Mouse (Mus musculus): Measurements from ENCODE around the gene Kcnip4.

Gene Kcnip4

DNA sequence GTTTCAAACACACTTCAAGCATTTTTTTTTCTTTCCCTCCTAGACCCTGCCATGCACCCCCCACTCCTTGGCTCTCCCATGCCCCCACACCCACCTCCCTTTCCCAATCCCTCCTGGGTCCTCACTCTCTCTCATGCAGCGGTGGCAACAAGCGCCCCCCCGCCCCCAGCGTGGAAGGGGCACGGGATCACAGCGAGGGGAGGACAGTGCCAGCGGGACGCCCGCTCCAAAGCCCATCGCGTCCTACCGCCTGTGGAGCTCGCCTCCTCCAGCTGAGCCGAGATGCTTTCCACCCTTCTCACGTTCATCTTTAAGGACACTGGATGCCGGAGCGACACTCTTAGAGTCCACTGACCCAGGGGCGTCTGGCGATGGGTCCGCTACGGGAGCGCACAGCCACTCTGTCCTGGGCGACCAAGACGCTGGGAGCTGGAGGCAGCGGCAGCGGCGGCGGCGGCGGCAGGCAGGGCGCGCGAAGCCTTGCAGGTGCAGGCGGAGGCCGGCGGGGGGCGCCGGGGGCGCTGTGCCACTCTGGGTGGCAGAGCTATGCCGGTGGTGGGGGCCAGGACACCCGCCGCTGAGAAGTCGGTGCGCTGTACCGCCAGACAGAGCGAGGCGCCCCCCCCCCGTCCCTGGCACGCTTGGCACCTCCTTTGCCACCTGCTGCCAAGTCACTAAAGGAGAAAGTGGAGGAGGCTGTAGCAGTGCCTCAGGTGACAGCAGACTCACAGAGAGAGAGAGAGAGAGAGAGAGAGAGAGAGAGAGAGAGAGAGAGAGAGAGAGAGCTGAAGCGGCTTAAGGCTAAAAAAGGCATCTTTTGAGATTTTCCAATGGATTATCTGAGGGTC lies at the start of gene Kcnip4:
Gene Kcnip4, minus strand, starts transcription at position 514 of the 848 bp plus-strand sequence.
- DNase-seq (ENCODE audit: inconsistent age in 2 of 2, low spot score in 1 of 2), result peak; percentile 29 to 73

GRCm38 (mm10) chr5:49571876-49572275 lies 47.2 kb upstream of the Kcnip4 start:
- DNase-seq (ENCODE audit: inconsistent age in 2 of 2, low spot score in 1 of 2), result no peak

DNA sequence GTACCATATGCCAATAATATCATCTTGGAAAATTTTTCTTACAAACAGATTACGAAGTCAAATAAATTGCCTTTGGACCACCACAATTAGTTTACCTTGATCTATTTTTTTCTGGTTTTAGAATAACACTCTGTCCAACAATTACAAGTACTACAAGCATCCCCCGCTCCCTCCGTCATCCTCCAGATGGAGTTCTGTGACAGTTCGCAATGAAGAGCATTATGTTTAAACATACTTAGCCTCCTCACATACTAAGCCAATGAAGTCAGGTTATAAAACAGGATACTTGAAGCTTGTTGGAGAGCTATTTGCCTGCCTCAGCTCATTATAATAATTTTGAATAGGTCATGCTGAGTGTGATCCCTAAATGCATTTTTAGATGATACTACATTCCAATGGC lies 39.0 kb upstream of the Kcnip4 start:
- no peak for DNase-seq (ENCODE audit: inconsistent age in 2 of 2, low spot score in 1 of 2)

GRCm38 (mm10) chr5:49557436-49557835 lies 32.7 kb upstream of the Kcnip4 start:
- no peak for DNase-seq (ENCODE audit: inconsistent age in 2 of 2, low spot score in 1 of 2)

DNA sequence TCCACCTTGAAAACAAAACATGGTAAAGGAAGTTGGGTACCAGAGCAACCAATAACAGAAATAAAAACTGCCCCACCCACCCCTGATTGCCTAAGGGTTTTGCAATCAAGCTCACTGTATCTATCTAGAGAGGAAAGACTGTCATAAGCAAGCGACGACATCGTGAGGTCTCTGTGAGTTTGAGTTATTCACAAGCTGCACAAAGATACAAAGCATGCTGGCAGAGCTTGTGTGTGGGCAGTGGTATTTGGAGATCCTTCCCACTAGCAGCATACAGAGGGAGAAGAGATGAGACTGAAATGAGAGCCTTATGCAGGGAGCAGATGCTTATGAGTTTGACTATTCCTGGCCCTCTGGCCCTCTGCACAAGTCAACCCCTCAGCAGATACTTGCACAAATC lies 23.2 kb upstream of the Kcnip4 start:
- no peak for DNase-seq (ENCODE audit: inconsistent age in 2 of 2, low spot score in 1 of 2)

DNA sequence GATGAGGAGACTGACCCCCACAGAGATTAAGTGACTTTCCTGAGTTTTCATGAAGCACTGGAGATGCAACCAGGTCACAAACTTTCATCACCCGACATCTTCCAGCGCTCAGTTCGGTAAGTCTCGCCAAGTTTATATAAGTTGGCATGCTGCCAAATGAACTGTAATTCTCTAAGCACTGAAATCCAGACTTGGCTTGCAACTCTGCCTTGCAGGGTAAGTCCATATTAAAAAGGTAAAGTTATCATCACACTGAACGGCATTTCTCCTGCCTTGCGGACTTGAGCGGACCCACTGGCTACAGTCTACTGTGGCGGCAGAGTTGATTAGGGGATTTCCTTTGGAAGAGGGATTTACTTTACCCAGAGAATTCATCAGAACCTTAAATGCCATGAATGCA lies 4.7 kb upstream of the Kcnip4 start:
- DNase-seq (ENCODE audit: inconsistent age in 2 of 2, low spot score in 1 of 2), result peak in 1 of 2 experiments; percentile 41

- peak in 1 of 2 experiments; percentile 69 for DNase-seq (ENCODE audit: inconsistent age in 2 of 2, low spot score in 1 of 2)
Observed at GRCm38 (mm10) chr5:49525242-49525612, 520 bp upstream of the Kcnip4 start.

DNA sequence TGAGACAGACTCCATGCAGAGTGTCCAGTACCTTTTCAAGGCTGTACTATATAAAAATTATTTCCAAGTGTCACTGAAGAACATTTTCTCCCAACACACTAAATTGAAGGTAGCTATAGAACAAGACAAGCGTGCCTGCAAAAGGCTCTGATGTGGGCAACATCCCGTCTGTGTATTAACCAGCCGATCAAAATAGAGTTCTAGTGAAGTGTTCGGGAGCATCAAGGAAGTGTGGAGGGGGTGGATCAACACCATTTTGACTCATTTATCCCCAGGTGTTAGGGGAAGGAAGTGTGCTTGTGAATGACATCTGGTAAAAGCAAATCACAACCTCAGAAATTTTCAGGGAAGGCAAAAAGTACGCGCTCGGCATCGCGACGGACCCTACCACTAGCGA lies 712 bp downstream of the Kcnip4 start:
- DNase-seq (ENCODE audit: inconsistent age in 2 of 2, low spot score in 1 of 2), result no peak

DNA sequence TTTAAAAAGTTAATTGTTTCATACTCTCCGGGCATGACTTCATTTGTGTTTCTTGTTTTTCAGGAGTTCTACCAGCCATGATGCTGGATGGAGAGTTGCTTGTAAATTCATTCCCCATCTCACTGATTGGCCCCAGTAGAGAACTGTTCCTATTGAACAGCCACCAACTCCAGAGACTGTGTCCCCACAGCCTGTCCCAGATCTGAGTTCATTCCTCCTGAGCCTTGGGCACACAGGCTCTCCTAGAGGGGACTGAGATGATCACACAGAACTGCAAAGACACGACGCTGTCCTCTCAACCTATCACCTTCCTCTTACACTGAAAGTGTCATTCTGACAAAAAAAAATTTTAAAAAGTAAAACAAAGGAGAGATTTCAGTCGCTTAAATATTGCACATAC lies 1.7 kb downstream of the Kcnip4 start:
- no peak for DNase-seq (ENCODE audit: inconsistent age in 2 of 2, low spot score in 1 of 2)

DNA sequence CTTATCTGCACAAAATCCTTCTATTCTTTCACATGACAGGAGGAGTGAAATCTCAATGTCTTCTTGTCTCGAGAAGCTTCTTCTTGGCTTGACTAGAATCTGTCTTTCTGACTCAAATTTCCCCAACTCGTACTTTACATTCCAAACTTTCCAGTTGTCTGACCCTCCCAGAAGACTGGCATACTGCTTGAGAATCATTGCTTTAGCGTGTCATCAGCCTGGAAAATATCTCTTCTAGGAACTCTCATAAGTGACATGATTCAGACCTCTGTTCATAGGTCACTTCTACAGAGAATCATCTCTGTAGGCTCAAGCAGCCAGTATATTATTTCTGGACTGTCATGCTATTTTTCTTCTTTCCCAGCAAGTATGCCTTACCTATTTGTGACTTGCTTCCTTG lies 26.0 kb downstream of the Kcnip4 start:
- no peak for DNase-seq (ENCODE audit: inconsistent age in 2 of 2, low spot score in 1 of 2)

GRCm38 (mm10) chr5:49487270-49487669 lies 37.4 kb downstream of the Kcnip4 start:
- DNase-seq (ENCODE audit: inconsistent age in 2 of 2, low spot score in 1 of 2), result no peak

- DNase-seq (ENCODE audit: inconsistent age in 2 of 2, low spot score in 1 of 2), result no peak
Observed at GRCm38 (mm10) chr5:49470738-49471137, 54.0 kb downstream of the Kcnip4 start.

DNA sequence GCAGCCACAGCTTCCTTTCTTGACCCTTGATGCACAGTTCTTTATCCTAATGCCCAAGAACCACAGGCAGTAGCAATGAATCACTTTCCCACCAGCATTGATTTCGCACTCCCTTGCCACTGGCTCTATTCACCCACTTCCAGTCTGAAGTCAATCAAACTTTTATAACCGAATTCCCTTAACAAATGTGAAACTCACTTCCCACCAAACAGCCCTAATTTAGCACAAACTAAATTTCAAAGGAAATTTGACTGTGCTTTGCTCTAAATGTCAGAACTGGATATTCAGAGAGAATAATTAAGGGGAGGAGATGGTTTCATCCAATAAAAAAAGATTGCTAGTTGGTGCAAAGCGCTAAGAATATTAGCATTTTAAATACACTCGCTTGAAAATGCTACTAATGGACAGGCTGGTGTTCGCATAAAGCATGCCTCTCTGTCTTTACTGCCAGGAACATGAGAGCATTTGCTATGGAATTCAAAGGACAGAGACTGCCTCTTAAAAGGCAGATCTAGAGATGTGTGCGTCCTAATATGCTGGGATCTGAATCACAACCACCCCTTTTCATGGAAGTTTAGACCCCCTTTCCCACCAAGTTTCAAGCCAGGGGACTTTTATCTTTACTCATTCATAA lies 63.9 kb downstream of the Kcnip4 start:
- no peak for DNase-seq (ENCODE audit: inconsistent age in 2 of 2, low spot score in 1 of 2)

DNA sequence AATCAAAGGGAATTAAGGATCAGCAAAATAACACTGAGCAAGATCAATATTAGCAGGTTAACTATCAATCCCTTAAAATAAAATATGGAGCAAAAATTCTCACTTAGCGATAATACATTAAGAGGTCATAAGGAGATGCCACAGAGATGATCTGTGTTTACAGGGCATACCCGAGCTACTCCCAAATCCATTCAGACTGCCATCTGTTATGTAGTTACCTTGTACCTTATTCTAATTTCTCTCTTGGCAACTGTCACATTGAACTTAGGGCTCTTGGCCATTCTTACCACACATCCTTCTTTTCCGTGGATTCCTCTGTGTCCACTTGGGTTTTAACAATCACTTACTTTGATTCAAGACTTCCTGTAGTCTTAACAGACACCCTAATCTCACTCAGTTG lies 71.6 kb downstream of the Kcnip4 start:
- DNase-seq (ENCODE audit: inconsistent age in 2 of 2, low spot score in 1 of 2), result no peak

DNA sequence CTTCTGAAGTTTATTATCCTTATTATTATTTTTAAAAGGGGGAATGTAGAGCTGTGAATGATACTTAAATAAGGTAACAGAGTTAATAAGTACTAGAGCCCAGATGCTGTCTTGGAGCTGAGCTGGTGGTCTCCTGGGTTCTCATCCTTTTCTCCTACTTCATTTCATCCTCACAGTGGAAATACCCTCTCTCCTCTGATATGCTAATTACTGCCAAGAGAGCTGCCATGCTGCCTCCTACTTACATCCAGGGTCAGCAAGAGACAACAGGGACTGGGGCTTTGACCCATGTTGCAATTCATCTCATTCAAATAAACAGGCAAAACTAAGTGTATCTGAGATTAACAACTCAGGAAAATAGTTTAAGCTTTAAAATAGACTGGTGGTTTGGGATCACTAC lies 73.4 kb downstream of the Kcnip4 start:
- DNase-seq (ENCODE audit: inconsistent age in 2 of 2, low spot score in 1 of 2), result no peak

GRCm38 (mm10) chr5:49450876-49451275 lies 73.8 kb downstream of the Kcnip4 start:
- DNase-seq (ENCODE audit: inconsistent age in 2 of 2, low spot score in 1 of 2), result no peak

- peak in 1 of 2 experiments; percentile 43 for DNase-seq (ENCODE audit: inconsistent age in 2 of 2, low spot score in 1 of 2)
Observed at GRCm38 (mm10) chr5:49437236-49437635, 87.5 kb downstream of the Kcnip4 start.

GRCm38 (mm10) chr5:49427689-49428088 lies 97.0 kb downstream of the Kcnip4 start:
- no peak for DNase-seq (ENCODE audit: inconsistent age in 2 of 2, low spot score in 1 of 2)

GRCm38 (mm10) chr5:49419707-49420106 lies 105.0 kb downstream of the Kcnip4 start:
- DNase-seq (ENCODE audit: inconsistent age in 2 of 2, low spot score in 1 of 2), result no peak

GRCm38 (mm10) chr5:49408351-49408750 lies 116.4 kb downstream of the Kcnip4 start:
- DNase-seq (ENCODE audit: inconsistent age in 2 of 2, low spot score in 1 of 2), result no peak

- peak in 1 of 2 experiments; percentile 72 for DNase-seq (ENCODE audit: inconsistent age in 2 of 2, low spot score in 1 of 2)
Observed at GRCm38 (mm10) chr5:49370543-49371076, 154.1 kb downstream of the Kcnip4 start.
